Comparison of ENCODE assay signal across 9 mouse cellular contexts in the genomic region with DNA sequence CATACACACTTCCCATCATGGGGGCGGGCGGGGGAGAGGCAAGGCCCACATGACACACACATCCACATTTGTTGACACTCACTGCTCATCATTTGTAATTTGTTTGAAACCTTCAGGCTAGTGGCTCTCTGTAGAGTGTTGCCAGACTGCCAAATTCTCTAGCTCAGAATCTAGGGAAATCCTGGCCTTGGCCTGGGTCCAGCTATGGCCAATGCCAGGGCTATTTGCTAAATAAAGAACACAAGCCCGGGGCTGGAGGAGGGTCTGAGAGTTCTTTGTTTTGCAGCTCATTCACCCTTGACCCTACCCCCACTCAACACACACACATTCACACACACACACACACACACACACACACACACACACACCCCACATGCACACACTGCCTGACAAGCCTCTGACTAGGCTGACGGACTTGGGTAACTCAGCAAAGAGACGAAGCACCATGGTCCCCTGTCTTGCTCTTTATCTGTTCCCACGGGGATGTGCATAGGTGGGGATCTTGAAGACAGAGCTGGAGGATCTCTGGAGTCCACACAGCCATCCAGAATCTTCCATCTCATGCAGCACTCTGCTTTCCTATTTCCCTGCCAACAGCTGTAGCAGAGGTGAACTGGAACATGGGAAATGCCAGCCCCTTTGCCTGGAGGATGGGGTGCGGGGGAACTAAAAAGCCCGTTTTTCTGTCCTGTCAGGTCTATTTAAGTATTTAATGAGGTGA.
DNase-seq lines count a peak whose midpoint lies in the region; ATAC-seq and TF ChIP-seq lines count a peak whose summit lies in the region.
"Had no signal": no experiment of that assay in that cellular context is flagged by ENCODE, and none has a peak within 500 bp of the region (broad histone marks: within the 10 kb centered on the region; RNA-seq: fewer than 3 reads in every experiment).

No protein-coding gene starts in this region.

- ATAC-seq in forebrain, postnatal 0 days, result peak; percentile 50
- peak; percentile 76 for ATAC-seq in stomach, embryonic 16.5 days (ENCODE audit: insufficient read depth, low FRiP score)

- DNase-seq in NIH3T3 (ENCODE audit: low read depth), result peak; percentile 3
- peak; percentile 61 for DNase-seq in brain, embryonic 18.5 days (ENCODE audit: low read depth, low spot score)
- DNase-seq in forebrain, postnatal 0 days, result peak; percentile 78
- peak; percentile 72 to 83 for DNase-seq in heart, postnatal 14 days
- DNase-seq in layer of hippocampus, postnatal 36 days, result peak; percentile 54
- peak; percentile 62 for DNase-seq in lung, postnatal 25 days (ENCODE audit: low spot score)
- DNase-seq in natural killer cell, adult 2 months (ENCODE audit: low spot score in 2 of 2), result no peak

- no peaks in the 10 kb centered on the region for H3K9me3 ChIP-seq in forebrain, postnatal 0 days (ENCODE audit: low read length)
- H3K9me3 ChIP-seq in stomach, embryonic 16.5 days (replicated peaks; ENCODE audit: control insufficient read depth, low read length), result no peaks in the 10 kb centered on the region

- H3K4me3 ChIP-seq in forebrain, postnatal 0 days (ENCODE audit: low read depth, low read length), result no peak overlapping the region
- H3K4me3 ChIP-seq in stomach, embryonic 16.5 days (replicated peaks; ENCODE audit: low read length), result no peak overlapping the region

- no peak overlapping the region for H3K27ac ChIP-seq in forebrain, postnatal 0 days (ENCODE audit: low read depth, low read length)
- no peak overlapping the region for H3K27ac ChIP-seq in stomach, embryonic 16.5 days (ENCODE audit: low read length)
- H3K27ac ChIP-seq: macrophage had no signal

- no peak overlapping the region for H3K4me2 ChIP-seq in forebrain, postnatal 0 days (ENCODE audit: low read depth)
- no peak overlapping the region for H3K4me2 ChIP-seq in stomach, embryonic 16.5 days (ENCODE audit: low read depth, low read length)

- TF ChIP-seq CTCF in forebrain, postnatal 0 days (IDR thresholded peaks at IDR 0.05; ENCODE audit: low read depth), result no peak

- peaks cover 4% of the 10 kb centered on the region; the same call in 1 of the 2 replicates for H3K4me1 ChIP-seq in forebrain, postnatal 0 days (ENCODE audit: insufficient read depth)
- H3K4me1 ChIP-seq in stomach, embryonic 16.5 days (ENCODE audit: control insufficient read depth, insufficient read depth, low read length), result no peaks in the 10 kb centered on the region

- intact Hi-C loops in heart, postnatal 14 days (cut with DNase I), result loop anchor here (5.0 kb wide), 1 partner anchor 104 kb away; no protein-coding TSS in a partner anchor

- H3K36me3 ChIP-seq in forebrain, postnatal 0 days (ENCODE audit: insufficient read depth), result no peaks in the 10 kb centered on the region
- no peaks in the 10 kb centered on the region for H3K36me3 ChIP-seq in stomach, embryonic 16.5 days (ENCODE audit: control insufficient read depth, insufficient read depth, low read length)

- no peak overlapping the region for H3K9ac ChIP-seq in forebrain, postnatal 0 days
- H3K9ac ChIP-seq in stomach, embryonic 16.5 days (ENCODE audit: low read length), result no peak overlapping the region

- WGBS in forebrain, postnatal 0 days, result 33% methylated on average over 8 of the region's 8 CpGs
- WGBS in stomach, embryonic 16.5 days, result 51% methylated on average over 8 of the region's 8 CpGs

- H3K27me3 ChIP-seq in forebrain, postnatal 0 days (ENCODE audit: insufficient read depth, low read length), result no peaks in the 10 kb centered on the region
- H3K27me3 ChIP-seq in stomach, embryonic 16.5 days (ENCODE audit: control insufficient read depth, insufficient read depth, low read length), result no peaks in the 10 kb centered on the region

Comparison
In these comparisons a context has a peak if more than half of its experiments do, and no peak if none do; other contexts are left out.
1. DNase-seq: peak in NIH3T3 (single experiment), brain, embryonic 18.5 days (single experiment), forebrain, postnatal 0 days (single experiment), heart, postnatal 14 days (2 of 2), layer of hippocampus, postnatal 36 days (2 of 2) and lung, postnatal 25 days (single experiment); none in natural killer cell, adult 2 months (0 of 2).